Mouse (Mus musculus) MEL (cell line): ENCODE data around the gene Tsc22d2. TPM values are rescaled to one million over a fixed set of nuclear protein-coding genes. Genes with fewer than 3 reads are reported as not detected.

ENCODE experiments used
- DNase-seq: peaks from one replicate; pipeline ENCODE4 v3.0.0; 2011; ENCODE audit warnings: low read depth, low spot score
- H3K27ac ChIP-seq: 2 replicates; pipeline ENCODE4 v1.5.1; 2012; ENCODE audit warnings: low read depth, mild to moderate bottlenecking, control low read depth, low read length, moderate library complexity; ENCODE audit not compliant: control insufficient read depth
- H3K27me3 ChIP-seq, 2 experiments: fragments of 150-350 bp in 1 of 2; sonication (generic) in 1 of 2; 2 replicates each; pipeline ENCODE4 v1.6.1; 2012; ENCODE audit warnings: low read length in 2 of 2, mild to moderate bottlenecking in 2 of 2, improper control_type of control experiment in 1 of 2, moderate library complexity in 1 of 2; ENCODE audit not compliant: insufficient read depth in 2 of 2, control insufficient read depth in 1 of 2
- H3K36me3 ChIP-seq, 2 experiments: 2 replicates each; pipeline ENCODE4 v1.6.1; 2012 to 2014; ENCODE audit warnings: low read length in 2 of 2, improper control_type of control experiment in 1 of 2, inconsistent platforms in 1 of 2, mild to moderate bottlenecking in 1 of 2; ENCODE audit not compliant: insufficient read depth in 2 of 2, control insufficient read depth in 1 of 2
- H3K4me1 ChIP-seq, 2 experiments: fragments of 150-350 bp in 1 of 2; sonication (generic) in 1 of 2; 2 replicates each; pipeline ENCODE4 v1.6.1; 2012; ENCODE audit warnings: low read length in 2 of 2, improper control_type of control experiment in 1 of 2, mild to moderate bottlenecking in 1 of 2; ENCODE audit not compliant: insufficient read depth in 2 of 2, control insufficient read depth in 1 of 2
- H3K4me3 ChIP-seq, 2 experiments: fragments of 150-350 bp in 1 of 2; sonication (generic) in 1 of 2; 2 replicates each; pipeline ENCODE4 v1.5.1; 2012; ENCODE audit warnings: low read depth in 2 of 2, low read length in 2 of 2, mild to moderate bottlenecking in 2 of 2, moderate library complexity in 2 of 2, control low read depth in 1 of 2, improper control_type of control experiment in 1 of 2; ENCODE audit not compliant: control insufficient read depth in 1 of 2, insufficient read depth in 1 of 2
- H3K79me2 ChIP-seq: 2 replicates; pipeline ENCODE4 v1.6.1; 2012; ENCODE audit warnings: mild to moderate bottlenecking, low read length, moderate library complexity; ENCODE audit not compliant: control insufficient read depth, poor library complexity, insufficient read depth
- H3K9ac ChIP-seq: 2 replicates; pipeline ENCODE4 v1.6.1; 2012; ENCODE audit warnings: low read depth, mild to moderate bottlenecking, control low read depth, low read length, moderate library complexity; ENCODE audit not compliant: control insufficient read depth, poor library complexity, severe bottlenecking
- H3K9me3 ChIP-seq: fragments of 150-350 bp; sonication (generic); replicated peaks from 2 replicates; pipeline ENCODE4 v1.6.1; 2012; ENCODE audit warnings: mild to moderate bottlenecking, low read length, improper control_type of control experiment, moderate library complexity; ENCODE audit not compliant: insufficient read depth
- CHD1 ChIP-seq: IDR thresholded peaks from 2 replicates; pipeline ENCODE4 v1.6.1; 2012; ENCODE audit warnings: low read depth, mild to moderate bottlenecking, inconsistent platforms, low read length, improper control_type of control experiment
- CHD2 ChIP-seq: IDR thresholded peaks from 2 replicates; pipeline ENCODE4 v1.6.1; 2011; ENCODE audit warnings: low read length, improper control_type of control experiment
- CTCF ChIP-seq, 3 experiments: IDR thresholded peaks in 2 of 3; conservative IDR thresholded peaks in 1 of 3; 2 replicates each; pipeline ENCODE4 v1.5.1; 2011 to 2012; ENCODE audit warnings: low read length in 3 of 3, low read depth in 2 of 3, mild to moderate bottlenecking in 2 of 3, improper control_type of control experiment in 1 of 3, inconsistent platforms in 1 of 3, mixed read lengths in 1 of 3, moderate library complexity in 1 of 3; ENCODE audit not compliant: control insufficient read depth in 1 of 3, insufficient read depth in 1 of 3, poor library complexity in 1 of 3, severe bottlenecking in 1 of 3
- MAZ ChIP-seq: IDR thresholded peaks from 2 replicates; pipeline ENCODE4 v1.6.1; 2012; ENCODE audit warnings: low read depth, mild to moderate bottlenecking, inconsistent platforms, low read length, improper control_type of control experiment
- MEF2A ChIP-seq: IDR thresholded peaks from 2 replicates; pipeline ENCODE4 v1.6.1; 2014; ENCODE audit warnings: low read depth, mild to moderate bottlenecking, inconsistent platforms, low read length, improper control_type of control experiment; ENCODE audit not compliant: poor library complexity, insufficient replicate concordance, severe bottlenecking; ENCODE audit errors: extremely low read depth
- MYC ChIP-seq: IDR thresholded peaks from 2 replicates; pipeline ENCODE4 v1.6.1; 2011; ENCODE audit warnings: low read depth, mild to moderate bottlenecking, low read length, improper control_type of control experiment, moderate library complexity
- POLR2AphosphoS2 ChIP-seq: IDR thresholded peaks from 2 replicates; pipeline ENCODE4 v1.6.1; 2011; ENCODE audit warnings: low read length, improper control_type of control experiment
- RAD21 ChIP-seq: IDR thresholded peaks from 2 replicates; pipeline ENCODE4 v1.6.1; 2011; ENCODE audit warnings: mild to moderate bottlenecking, low read depth, low read length, improper control_type of control experiment
- SIN3A ChIP-seq: IDR thresholded peaks from 2 replicates; pipeline ENCODE4 v1.6.1; 2012; ENCODE audit warnings: low read length, improper control_type of control experiment, inconsistent platforms
- SMC3 ChIP-seq: IDR thresholded peaks from 2 replicates; pipeline ENCODE4 v1.6.1; 2011; ENCODE audit warnings: low read depth, low read length, improper control_type of control experiment
- TAL1 ChIP-seq: IDR thresholded peaks from 2 replicates; pipeline ENCODE4 v1.6.1; 2012; ENCODE audit warnings: mild to moderate bottlenecking, inconsistent platforms, low read length, moderate library complexity, mixed read lengths
- UBTF ChIP-seq: IDR thresholded peaks from 2 replicates; pipeline ENCODE4 v1.6.1; 2012; ENCODE audit warnings: low read depth, mild to moderate bottlenecking, inconsistent platforms, low read length, improper control_type of control experiment, moderate library complexity, borderline replicate concordance; ENCODE audit not compliant: insufficient read depth
- USF2 ChIP-seq, 2 experiments: IDR thresholded peaks; 2 replicates each; pipeline ENCODE4 v1.6.1; 2011 to 2012; ENCODE audit warnings: improper control_type of control experiment in 2 of 2, low read length in 2 of 2, borderline replicate concordance in 1 of 2, inconsistent platforms in 1 of 2, low read depth in 1 of 2, mild to moderate bottlenecking in 1 of 2; ENCODE audit not compliant: insufficient read depth in 1 of 2
- ZC3H11A ChIP-seq: IDR thresholded peaks from 2 replicates; pipeline ENCODE4 v1.6.1; 2012; ENCODE audit warnings: low read depth, mild to moderate bottlenecking, inconsistent platforms, low read length, improper control_type of control experiment
- ZMIZ1 ChIP-seq: IDR thresholded peaks from 2 replicates; pipeline ENCODE4 v1.6.1; 2012; ENCODE audit warnings: low read depth, mild to moderate bottlenecking, inconsistent platforms, low read length, improper control_type of control experiment, moderate library complexity
- polyA plus RNA-seq, 2 experiments: library from polyadenylated mRNA; stranded (reverse) in 1 of 2; unstranded in 1 of 2; fragments of >175 nt in 1 of 2; fragments of >200 nt in 1 of 2; gene quantifications; 2 replicates each; pipeline versions ENCODE4 v1.2.1 to v1.2.4; 2012; ENCODE audit warnings: low replicate concordance in 2 of 2, low read depth in 1 of 2; ENCODE audit not compliant: insufficient read length in 2 of 2, insufficient read depth in 1 of 2, missing spikeins in 1 of 2
- total RNA-seq: library from RNA; depleted of rRNA; stranded (reverse); fragments of 300-350 nt; gene quantifications from 2 replicates; pipeline ENCODE4 v1.2.3, GENCODE M21; 2012

Tsc22d2 gene
- total and polyA plus RNA-seq, 3 experiments = 10.7 to 13.3 TPM; not detected in 1

- Histone ChIP-seq H3K9ac (no peak overlapping the region), H3K9me3 (no peaks in the 10 kb centered on the region), H3K27ac (no peak overlapping the region), H3K4me3 (no peak overlapping the region), H3K27me3 (peaks cover 0 to 1% of the 10 kb centered on the region in 2 experiments; a peak in 1 of 4 replicates), H3K36me3 (no peaks in the 10 kb centered on the region; a peak in 1 of 4 replicates), H3K4me1 (peaks cover 0 to 2% of the 10 kb centered on the region in 2 experiments; a peak in 1 of 4 replicates), H3K79me2 (no peaks in the 10 kb centered on the region)
- peak; percentile 69 for TF ChIP-seq SMC3
- TF ChIP-seq CTCF (IDR thresholded peaks at IDR 0.05 in 2 of 3, conservative IDR thresholded peaks at IDR 0.05 in 1 of 3; ENCODE audit: control insufficient read depth in 1 of 3, insufficient read depth in 1 of 3, low read depth in 2 of 3, low read length in 3 of 3, poor library complexity in 1 of 3, severe bottlenecking in 1 of 3) = peak; percentile 10 to 64 (median 48); a peak in 4 of 6 replicates
- TF ChIP-seq SIN3A = no peak
- no peak for TF ChIP-seq MEF2A
- peak; percentile 14; the same call in 1 of the 2 replicates for TF ChIP-seq ZC3H11A
- TF ChIP-seq TAL1 = no peak
- TF ChIP-seq RAD21 = peak; percentile 64
- DNase-seq = peak; percentile 56
Observed at GRCm38 (mm10) chr3:58490787-58491186, 76.3 kb downstream of the Tsc22d2 start.

DNA sequence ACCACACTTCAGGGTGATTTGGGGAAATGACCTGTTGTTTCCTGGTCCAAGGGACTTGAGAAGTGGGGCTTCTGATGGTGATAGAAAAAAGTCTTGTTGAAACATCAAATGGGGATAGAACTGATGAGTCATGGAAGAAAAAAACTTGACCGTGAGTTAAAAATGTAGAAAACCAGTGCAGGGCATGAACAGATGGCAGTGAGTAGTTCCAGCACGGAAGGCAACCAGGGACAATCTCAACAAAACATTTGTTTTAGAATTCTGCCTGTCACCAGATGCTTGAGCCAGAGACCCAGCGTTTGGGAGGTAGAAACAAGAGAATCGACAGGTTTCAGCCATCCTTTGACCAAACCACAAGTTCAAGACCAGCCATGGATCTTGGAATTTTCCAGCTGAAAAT is 79.1 kb downstream of the Tsc22d2 start:
- no peak for TF ChIP-seq UBTF
- no peak for TF ChIP-seq USF2 (IDR thresholded peaks at IDR 0.05; ENCODE audit: borderline replicate concordance in 1 of 2, insufficient read depth in 1 of 2, low read depth in 1 of 2, low read length in 2 of 2)
- TF ChIP-seq ZMIZ1 = no peak
- no peak for TF ChIP-seq MAZ
- no peak for TF ChIP-seq SMC3
- no peak for TF ChIP-seq CHD2
- no peak for TF ChIP-seq POLR2AphosphoS2
- TF ChIP-seq MYC = no peak
- no peak for TF ChIP-seq CHD1
- TF ChIP-seq, all 39 proteins: peak for 0
- Histone ChIP-seq H3K9ac (no peak overlapping the region), H3K36me3 (no peaks in the 10 kb centered on the region), H3K9me3 (no peaks in the 10 kb centered on the region), H3K79me2 (no peaks in the 10 kb centered on the region), H3K4me1 (no peaks in the 10 kb centered on the region), H3K27me3 (peaks cover 0 to 1% of the 10 kb centered on the region in 2 experiments; a peak in 1 of 4 replicates), H3K27ac (no peak overlapping the region), H3K4me3 (no peak overlapping the region)
- DNase-seq = no peak
